Mouse (Mus musculus) stomach, postnatal 0 days (tissue): ENCODE data around the gene Ndufc2.

Experiments
- CTCF ChIP-seq: IDR thresholded peaks from 2 replicates; pipeline ENCODE4 v1.5.1; 2016; ENCODE audit warnings: antibody characterized with exemption, low read depth, mild to moderate bottlenecking, moderate library complexity
- EP300 ChIP-seq: optimal IDR thresholded peaks from 2 replicates; pipeline ENCODE3; 2016; ENCODE audit warnings: antibody characterized with exemption

DNA sequence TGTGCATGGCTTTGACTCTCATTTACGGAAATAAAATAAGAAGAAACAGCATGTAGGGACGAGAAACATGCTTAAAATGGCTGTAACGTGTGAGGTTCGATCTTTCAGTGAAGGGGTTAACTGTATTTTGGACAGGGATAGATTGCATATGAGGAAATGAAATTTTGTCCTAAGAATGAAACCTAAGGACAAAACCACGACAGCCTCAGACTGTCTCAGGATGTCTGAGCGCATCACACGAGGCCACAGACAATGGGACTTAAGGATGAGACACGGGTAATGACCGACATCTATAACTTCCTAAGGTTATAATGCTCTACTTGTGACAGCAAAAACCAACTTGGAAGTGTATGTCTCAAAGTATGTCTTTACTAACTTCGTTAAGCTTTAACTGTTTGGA is 34.7 kb downstream of the Ndufc2 start:
- no peak for TF ChIP-seq CTCF
- TF ChIP-seq EP300 = no peak
